Mouse (Mus musculus): ENCODE results near the gene Dusp7. TPM values are rescaled to one million over a fixed set of nuclear protein-coding genes. Genes with fewer than 3 reads are reported as not detected.

The Dusp7 gene
- polyA plus RNA-seq, 1 experiment from 2014 or later, result 10.0 TPM

DNA sequence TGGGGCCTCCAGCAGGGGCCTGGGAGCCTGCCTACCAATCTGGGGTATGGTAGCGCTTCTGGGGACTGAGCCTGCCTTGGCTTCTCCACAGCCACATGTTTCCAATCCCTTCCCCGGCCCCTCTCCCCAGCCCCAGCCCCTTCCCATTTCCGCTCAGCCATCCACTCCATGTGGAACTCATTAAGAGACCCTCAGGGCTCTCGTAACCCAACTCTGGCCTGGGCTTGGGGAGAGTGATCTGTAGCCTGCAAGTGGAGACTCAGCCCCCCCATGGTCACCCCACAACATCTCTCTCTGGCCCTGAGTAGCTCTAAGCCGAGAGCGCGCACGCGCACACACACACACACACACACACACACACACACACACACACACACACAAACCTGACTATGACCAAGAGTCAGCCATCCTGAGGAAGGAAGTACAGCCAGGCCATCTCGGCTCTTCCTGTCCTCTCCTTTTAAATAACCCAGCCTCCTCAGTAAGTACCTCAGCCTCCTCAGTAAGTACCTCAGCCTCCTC, 12.0 kb upstream of the Dusp7 start:
- Histone ChIP-seq H3K4me1 (replicated peaks) (peaks cover 24% of the 10 kb centered on the region), H3K36me3 (no peaks in the 10 kb centered on the region), H3K27me3 (replicated peaks) (no peaks in the 10 kb centered on the region), H3K4me3 (replicated peaks) (no peak overlapping the region), H3K27ac (peak overlapping the region; percentile 72), H3K4me2 (replicated peaks) (0 out of 2 replicates have a peak overlapping the region, but pooled peaks have one; percentile 9), H3K9me3 (no peaks in the 10 kb centered on the region), H3K9ac (no peak overlapping the region)
- WGBS, result 49% methylated on average over 10 of the region's 10 CpGs
- ATAC-seq, result peak; percentile 56

GRCm38 (mm10) chr9:106357167-106357566, 11.3 kb upstream of the Dusp7 start:
- ATAC-seq, result no peak
- 0 out of 2 replicates have a peak overlapping the region, but pooled peaks have one; percentile 3 for H3K27ac ChIP-seq
- WGBS, result 79% methylated on average over 3 of the region's 3 CpGs

DNA sequence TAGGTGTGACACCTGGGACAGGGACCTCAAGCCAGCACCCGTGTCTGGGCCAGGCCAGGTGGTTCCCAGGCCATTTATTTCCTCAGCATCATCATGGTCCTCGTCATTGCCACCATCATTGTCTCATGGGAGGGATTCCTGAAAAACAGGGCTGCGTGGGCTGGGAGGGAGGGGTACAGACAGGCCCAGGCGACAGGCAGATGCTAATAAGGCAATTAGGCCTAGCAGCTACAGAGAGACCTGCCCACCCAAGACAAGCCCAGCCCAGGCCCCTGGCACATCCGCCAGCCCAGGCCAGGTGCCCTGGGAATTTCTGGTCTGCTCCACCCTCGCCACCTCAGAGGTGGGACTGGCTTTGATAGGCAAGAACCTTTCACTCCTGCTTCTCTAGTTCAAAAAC, 9.1 kb upstream of the Dusp7 start:
- Histone ChIP-seq H3K4me3 (replicated peaks) (no peak overlapping the region), H3K9ac (no peak overlapping the region), H3K4me2 (replicated peaks) (no peak overlapping the region), H3K9me3 (no peaks in the 10 kb centered on the region), H3K27ac (no peak overlapping the region), H3K4me1 (replicated peaks) (peaks cover 22% of the 10 kb centered on the region), H3K36me3 (no peaks in the 10 kb centered on the region), H3K27me3 (replicated peaks) (no peaks in the 10 kb centered on the region)
- 73% methylated on average over 6 of the region's 6 CpGs for WGBS
- no peak for ATAC-seq

More at GRCm38 (mm10) chr9:106357167-106357566, 11.3 kb upstream of the Dusp7 start:
- Histone ChIP-seq H3K4me1 (replicated peaks) (peaks cover 24% of the 10 kb centered on the region), H3K27me3 (replicated peaks) (no peaks in the 10 kb centered on the region), H3K4me3 (replicated peaks) (no peak overlapping the region), H3K4me2 (replicated peaks) (no peak overlapping the region), H3K9me3 (no peaks in the 10 kb centered on the region), H3K9ac (no peak overlapping the region), H3K36me3 (no peaks in the 10 kb centered on the region)

- H3K36me3 ChIP-seq, result no peaks in the 10 kb centered on the region
- no peaks in the 10 kb centered on the region for H3K9me3 ChIP-seq
- peaks cover 9% of the 10 kb centered on the region for H3K4me1 ChIP-seq (replicated peaks)
- no peak overlapping the region for H3K4me3 ChIP-seq (replicated peaks)
- WGBS, result 76% methylated on average over 6 of the region's 6 CpGs
- ATAC-seq, result no peak
- no peak overlapping the region for H3K4me2 ChIP-seq (replicated peaks)
- no peak overlapping the region for H3K9ac ChIP-seq
- H3K27ac ChIP-seq, result no peak overlapping the region
- no peaks in the 10 kb centered on the region for H3K27me3 ChIP-seq (replicated peaks)
Observed at GRCm38 (mm10) chr9:106361140-106361539, 7.3 kb upstream of the Dusp7 start.

- H3K36me3 ChIP-seq, result no peaks in the 10 kb centered on the region
- WGBS, result 72% methylated on average over 7 of the region's 7 CpGs
- no peak overlapping the region for H3K27ac ChIP-seq
- H3K4me2 ChIP-seq (replicated peaks), result no peak overlapping the region; the same call in 1 of the 2 replicates
- H3K4me1 ChIP-seq (replicated peaks), result peaks cover 15% of the 10 kb centered on the region
- no peak overlapping the region for H3K9ac ChIP-seq
- H3K27me3 ChIP-seq (replicated peaks), result no peaks in the 10 kb centered on the region
- no peak for ATAC-seq
- H3K9me3 ChIP-seq, result no peaks in the 10 kb centered on the region
- H3K4me3 ChIP-seq (replicated peaks), result no peak overlapping the region
Observed at GRCm38 (mm10) chr9:106365333-106365732, 3.1 kb upstream of the Dusp7 start.

DNA sequence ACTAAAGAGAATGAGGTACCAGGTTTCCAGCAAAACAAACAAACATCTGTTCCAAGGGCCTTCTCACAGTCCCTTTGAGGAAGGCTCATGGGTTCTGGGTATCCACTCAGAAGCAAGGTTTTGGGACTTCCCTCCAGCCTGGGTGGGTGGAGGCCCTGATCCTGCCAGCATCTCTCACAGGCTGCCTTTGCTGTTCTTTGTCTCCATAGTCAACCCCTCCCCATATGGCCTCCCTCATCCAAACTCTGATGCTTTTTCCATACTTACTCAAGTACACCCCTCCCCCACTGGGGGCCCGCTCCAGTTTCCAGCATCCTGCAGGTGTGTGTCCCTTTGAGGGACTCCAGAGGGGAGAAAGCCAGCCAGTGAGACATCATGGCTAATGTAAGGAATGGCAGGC, 2.2 kb upstream of the Dusp7 start:
- H3K27me3 ChIP-seq (replicated peaks), result no peaks in the 10 kb centered on the region
- 47% methylated on average over 1 of the region's 1 CpGs for WGBS
- H3K36me3 ChIP-seq, result 0 out of 2 replicates have a peak, but pooled peaks cover 3% of the 10 kb centered on the region
- no peaks in the 10 kb centered on the region for H3K9me3 ChIP-seq
- H3K4me2 ChIP-seq (replicated peaks), result no peak overlapping the region
- no peak overlapping the region for H3K27ac ChIP-seq
- H3K9ac ChIP-seq, result no peak overlapping the region
- peaks cover 23% of the 10 kb centered on the region for H3K4me1 ChIP-seq (replicated peaks)
- H3K4me3 ChIP-seq (replicated peaks), result no peak overlapping the region
- no peak for ATAC-seq

- Histone ChIP-seq H3K9ac (peak overlapping the region; percentile 44), H3K36me3 (0 out of 2 replicates have a peak, but pooled peaks cover 3% of the 10 kb centered on the region), H3K4me1 (replicated peaks) (peaks cover 31% of the 10 kb centered on the region), H3K27ac (peak overlapping the region; percentile 93; the same call in 1 of the 2 replicates), H3K27me3 (replicated peaks) (no peaks in the 10 kb centered on the region), H3K9me3 (no peaks in the 10 kb centered on the region), H3K4me2 (replicated peaks) (peak overlapping the region; percentile 97), H3K4me3 (replicated peaks) (peak overlapping the region; percentile 93)
- 19% methylated on average over 5 of the region's 5 CpGs for WGBS
- ATAC-seq, result 0 out of 2 replicates have a peak, but pooled peaks have one; percentile 0
Observed at GRCm38 (mm10) chr9:106367001-106367400, 1.4 kb upstream of the Dusp7 start.

DNA sequence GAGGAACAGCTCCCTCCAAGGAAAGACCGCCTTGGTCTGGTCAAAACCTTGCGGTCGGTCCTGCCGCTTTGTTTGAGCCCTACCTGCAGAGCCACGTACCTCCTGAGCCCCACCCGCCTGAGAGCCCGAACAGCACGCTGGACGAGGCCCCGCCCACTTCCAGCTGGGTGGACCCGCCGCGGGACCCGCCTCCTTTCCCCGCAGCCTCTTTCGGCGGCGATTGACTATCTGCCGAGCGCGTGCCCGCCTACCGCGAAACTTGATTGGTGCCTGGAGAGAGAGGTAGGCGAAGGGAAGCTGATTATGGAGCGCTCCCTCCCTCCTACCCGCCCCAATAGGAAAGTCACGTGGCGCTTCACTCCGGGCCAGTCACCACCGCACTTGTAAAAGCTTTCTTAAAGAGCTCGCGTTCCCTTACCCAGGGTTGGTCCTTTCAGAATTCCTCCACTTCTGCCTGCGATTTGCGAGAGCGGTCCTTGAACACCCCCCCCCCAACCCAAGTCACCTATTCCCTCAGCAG, 780 bp upstream of the Dusp7 start:
- ATAC-seq, result peak; percentile 94
- 1% methylated on average over 36 of the region's 36 CpGs for WGBS
- Histone ChIP-seq H3K27ac (peak overlapping the region; percentile 93), H3K9ac (peak overlapping the region; percentile 88), H3K27me3 (replicated peaks) (no peaks in the 10 kb centered on the region), H3K9me3 (no peaks in the 10 kb centered on the region), H3K36me3 (peaks cover 6% of the 10 kb centered on the region; the same call in 1 of the 2 replicates), H3K4me3 (replicated peaks) (peak overlapping the region; percentile 93), H3K4me1 (replicated peaks) (peaks cover 37% of the 10 kb centered on the region), H3K4me2 (replicated peaks) (peak overlapping the region; percentile 97)

- H3K9ac ChIP-seq, result peak overlapping the region; percentile 88
- H3K27me3 ChIP-seq (replicated peaks), result no peaks in the 10 kb centered on the region
- H3K36me3 ChIP-seq, result peaks cover 9% of the 10 kb centered on the region; the same call in 1 of the 2 replicates
- WGBS, result under 1% methylated on average over 65 of the region's 72 CpGs
- peak overlapping the region; percentile 93 for H3K4me3 ChIP-seq (replicated peaks)
- H3K4me2 ChIP-seq (replicated peaks), result peak overlapping the region; percentile 97
- H3K4me1 ChIP-seq (replicated peaks), result peaks cover 37% of the 10 kb centered on the region
- H3K9me3 ChIP-seq, result no peaks in the 10 kb centered on the region
- peak overlapping the region; percentile 93 for H3K27ac ChIP-seq
- ATAC-seq, result peak; percentile 31
Observed at GRCm38 (mm10) chr9:106368831-106369501, 534 bp downstream of the Dusp7 start.

DNA sequence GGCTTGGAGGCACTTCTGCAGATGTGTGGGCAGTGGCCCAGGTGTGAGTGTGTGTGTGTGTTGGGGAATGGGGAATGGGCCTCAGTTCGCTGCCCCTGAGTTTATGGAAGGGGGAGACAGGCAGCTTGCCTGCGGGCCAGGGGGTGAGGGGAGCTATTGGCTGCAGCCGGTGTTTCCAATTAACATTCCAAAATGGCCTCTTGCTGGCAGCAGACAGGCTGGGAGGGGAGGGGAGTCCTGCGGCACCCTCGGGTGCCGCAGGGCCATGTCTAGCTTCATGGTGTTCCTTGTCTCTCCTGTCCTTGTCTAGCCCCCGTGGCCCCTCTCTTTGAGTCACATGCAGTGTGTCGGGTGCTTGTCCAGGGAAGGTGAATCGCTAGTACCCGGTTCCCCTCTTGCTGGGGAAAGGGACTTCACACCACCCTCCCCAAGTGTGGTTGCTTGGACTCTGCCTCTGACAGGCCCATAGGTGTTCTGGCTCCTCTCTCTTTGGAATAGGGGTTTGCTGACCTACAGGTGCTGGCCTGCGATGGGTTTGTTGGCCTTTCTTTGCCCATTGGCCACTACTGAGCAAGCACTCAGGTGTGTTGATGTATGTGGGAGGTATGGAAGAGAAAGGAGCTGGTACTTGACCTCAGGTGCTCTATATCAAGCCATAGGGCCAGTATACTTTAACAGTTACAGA, 1.5 kb downstream of the Dusp7 start:
- 11% methylated on average over 11 of the region's 11 CpGs for WGBS
- no peaks in the 10 kb centered on the region for H3K27me3 ChIP-seq (replicated peaks)
- peaks cover 9% of the 10 kb centered on the region; the same call in 1 of the 2 replicates for H3K36me3 ChIP-seq
- peak overlapping the region; percentile 88 for H3K9ac ChIP-seq
- no peak for ATAC-seq
- H3K9me3 ChIP-seq, result no peaks in the 10 kb centered on the region
- peaks cover 37% of the 10 kb centered on the region for H3K4me1 ChIP-seq (replicated peaks)
- H3K4me3 ChIP-seq (replicated peaks), result peak overlapping the region; percentile 93
- H3K4me2 ChIP-seq (replicated peaks), result peak overlapping the region; percentile 97
- H3K27ac ChIP-seq, result no peak overlapping the region

DNA sequence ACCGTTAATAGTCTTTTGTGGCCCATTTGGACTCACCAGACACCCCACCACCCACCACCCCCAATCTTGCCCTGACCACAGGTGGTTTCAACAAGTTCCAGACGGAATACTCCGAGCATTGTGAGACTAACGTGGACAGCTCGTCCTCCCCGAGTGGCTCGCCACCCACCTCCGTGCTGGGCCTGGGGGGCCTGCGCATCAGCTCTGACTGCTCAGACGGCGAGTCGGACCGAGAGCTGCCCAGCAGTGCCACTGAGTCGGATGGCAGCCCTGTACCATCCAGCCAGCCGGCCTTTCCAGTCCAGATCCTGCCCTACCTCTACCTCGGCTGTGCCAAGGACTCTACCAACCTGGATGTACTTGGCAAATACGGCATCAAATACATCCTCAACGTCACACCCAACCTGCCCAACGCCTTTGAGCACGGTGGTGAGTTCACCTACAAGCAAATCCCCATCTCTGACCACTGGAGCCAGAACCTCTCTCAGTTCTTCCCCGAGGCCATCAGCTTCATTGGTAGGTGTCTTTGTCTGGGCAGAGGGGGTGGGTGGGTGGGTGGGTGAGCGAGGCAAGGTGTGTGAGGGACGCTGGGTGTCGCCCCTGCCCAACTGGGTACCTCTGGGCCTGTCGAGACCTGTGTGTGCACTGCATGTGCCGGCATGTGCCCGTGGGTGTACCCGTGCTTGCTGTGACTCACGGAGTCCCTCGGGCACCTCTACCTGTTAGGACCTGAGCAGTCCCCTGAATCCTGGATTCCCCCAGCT, 2.4 kb downstream of the Dusp7 start:
- Histone ChIP-seq H3K4me3 (replicated peaks) (peak overlapping the region; percentile 93), H3K4me1 (replicated peaks) (peaks cover 37% of the 10 kb centered on the region), H3K27ac (no peak overlapping the region), H3K36me3 (peaks cover 9% of the 10 kb centered on the region; the same call in 1 of the 2 replicates), H3K9me3 (no peaks in the 10 kb centered on the region), H3K27me3 (replicated peaks) (no peaks in the 10 kb centered on the region), H3K4me2 (replicated peaks) (peak overlapping the region; percentile 97), H3K9ac (no peak overlapping the region)
- no peak for ATAC-seq
- 81% methylated on average over 30 of the region's 30 CpGs for WGBS
